Mouse (Mus musculus) cerebral cortex, adult 2 months (tissue): ENCODE measurements around the gene Lama5.

Source experiments
- WGBS: fragments of 180-500 bp; shearing (Covaris S2); methylation state at CpG from one replicate; pipeline ENCODE4 v1.1.7; 2018; 5-methylcytosine and 5-hydroxymethylcytosine counted together

Gene Lama5

GRCm38 (mm10) chr2:180148551-180148950 is 77.1 kb downstream of the Lama5 start:
- 73% methylated on average over 9 of the region's 9 CpGs for WGBS

DNA sequence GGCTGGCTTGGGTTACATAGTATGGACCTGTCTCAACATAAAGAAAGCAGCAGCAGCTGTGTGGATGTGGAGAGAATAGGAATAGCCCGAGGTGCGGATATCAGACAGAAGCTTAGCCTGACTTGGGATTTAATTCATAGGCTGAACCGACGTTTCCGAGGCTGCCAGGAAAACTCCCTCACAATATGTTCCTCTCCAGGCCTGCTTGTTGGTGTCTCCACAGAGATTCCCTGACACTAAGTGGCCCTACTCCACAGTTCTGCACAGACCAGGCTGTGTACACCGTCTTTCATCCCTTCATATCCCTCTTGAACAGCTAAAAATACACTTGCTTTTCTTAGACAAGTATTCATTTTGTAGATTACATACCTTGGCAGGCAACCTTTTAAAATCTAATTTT is 78.3 kb downstream of the Lama5 start:
- WGBS = 37% methylated on average over 6 of the region's 6 CpGs

DNA sequence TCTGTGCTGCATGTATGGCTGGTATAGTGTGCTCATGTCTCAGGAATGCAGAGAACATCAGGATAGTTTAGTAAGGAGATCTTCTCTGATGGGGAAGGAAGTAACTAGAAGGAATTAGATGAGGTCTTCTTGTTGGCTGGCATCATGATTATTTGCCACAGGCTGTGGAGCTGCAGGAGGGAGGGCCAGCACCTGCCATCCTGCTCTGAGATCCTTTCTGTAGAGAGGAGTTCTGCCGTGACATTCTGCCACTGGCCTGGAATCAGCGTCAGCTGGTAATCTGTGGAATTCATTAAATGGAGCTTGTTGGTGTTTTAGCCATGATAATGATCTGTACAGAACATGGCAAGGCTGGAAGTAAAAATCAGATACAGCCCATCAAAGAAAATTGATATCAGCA is 79.6 kb downstream of the Lama5 start:
- WGBS = 88% methylated on average over 2 of the region's 2 CpGs

GRCm38 (mm10) chr2:180135414-180135813 is 90.2 kb downstream of the Lama5 start:
- WGBS = 71% methylated on average over 5 of the region's 5 CpGs

DNA sequence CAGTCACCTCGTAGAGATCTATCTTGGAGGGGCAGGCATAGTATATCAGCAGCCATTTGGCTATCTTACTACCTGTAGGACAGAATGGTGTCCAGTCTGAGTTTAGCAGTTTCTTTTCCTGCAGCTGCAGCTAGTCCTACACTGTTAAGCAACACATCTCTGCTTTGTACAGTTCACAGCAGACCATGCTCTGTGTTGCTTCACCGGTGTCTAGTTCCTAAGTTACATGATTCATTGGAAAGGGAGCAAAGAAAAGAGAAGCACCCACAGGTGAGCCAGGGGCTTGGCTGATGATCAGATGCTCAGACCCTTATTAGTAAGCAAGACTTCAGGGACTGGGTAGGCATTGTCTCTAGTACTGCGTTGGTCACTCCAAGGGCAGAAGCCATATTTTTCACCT is 91.7 kb downstream of the Lama5 start:
- WGBS = 90% methylated on average over 3 of the region's 3 CpGs

GRCm38 (mm10) chr2:180133231-180133630 is 92.4 kb downstream of the Lama5 start:
- 97% methylated on average over 4 of the region's 4 CpGs for WGBS

DNA sequence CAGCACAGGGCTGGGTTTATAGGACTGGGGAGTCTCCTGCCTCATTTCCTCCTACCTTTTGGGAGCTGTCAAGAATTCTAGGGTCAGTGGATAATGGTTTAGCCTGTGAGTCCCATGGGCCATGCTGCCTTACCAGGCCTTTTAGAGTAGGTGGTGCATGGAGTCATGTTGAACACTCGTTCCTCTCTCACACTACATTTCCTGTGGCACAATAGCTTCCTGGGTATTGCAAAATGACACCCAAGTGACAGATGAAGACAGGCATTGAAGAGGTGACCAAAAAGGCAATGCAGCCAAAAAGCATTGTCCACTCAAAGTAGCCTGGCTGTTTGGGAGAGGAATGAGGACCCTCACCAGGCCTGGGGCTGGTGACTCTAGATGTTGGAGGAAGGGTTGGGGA is 98.0 kb downstream of the Lama5 start:
- WGBS = 44% methylated on average over 1 of the region's 1 CpGs
